Mouse (Mus musculus) ES-Bruce4 (cell line): ENCODE measurements around the gene Fam193b. TPM values are rescaled to one million over a fixed set of nuclear protein-coding genes. Genes with fewer than 3 reads are reported as not detected.

Experiments used
- H3K27ac ChIP-seq: 2 replicates; pipeline ENCODE4 v1.5.1; 2012; ENCODE audit warnings: low read length, inconsistent platforms; ENCODE audit not compliant: insufficient read depth
- H3K27me3 ChIP-seq: 2 replicates; pipeline ENCODE4 v1.6.1; 2012; ENCODE audit warnings: mild to moderate bottlenecking, low read length, inconsistent platforms; ENCODE audit not compliant: control insufficient read depth, poor library complexity, insufficient read depth, severe bottlenecking
- H3K36me3 ChIP-seq: 2 replicates; pipeline ENCODE4 v1.6.1; 2012; ENCODE audit warnings: inconsistent platforms, mild to moderate bottlenecking, low read length, moderate library complexity; ENCODE audit not compliant: control insufficient read depth, poor library complexity, insufficient read depth, severe bottlenecking
- H3K4me1 ChIP-seq: one replicate; pipeline ENCODE4 v1.8.1; 2011; ENCODE audit warnings: low read length; ENCODE audit not compliant: control insufficient read depth, insufficient read depth
- H3K4me3 ChIP-seq: 2 replicates; pipeline ENCODE4 v1.5.1; 2011; ENCODE audit warnings: low read depth, mild to moderate bottlenecking, low read length
- H3K9ac ChIP-seq: 2 replicates; pipeline ENCODE4 v1.6.1; 2012; ENCODE audit warnings: low read depth, mild to moderate bottlenecking, inconsistent platforms; ENCODE audit not compliant: poor library complexity, severe bottlenecking
- H3K9me3 ChIP-seq: replicated peaks from 2 replicates; pipeline ENCODE4 v1.6.1; 2012; ENCODE audit warnings: mild to moderate bottlenecking, low read length, inconsistent platforms; ENCODE audit not compliant: control insufficient read depth, poor library complexity, insufficient read depth, severe bottlenecking
- CTCF ChIP-seq: IDR thresholded peaks from one replicate; pipeline ENCODE4 v1.8.1; 2011; ENCODE audit warnings: low read depth, low read length
- EP300 ChIP-seq: IDR thresholded peaks from 2 replicates; pipeline ENCODE4 v1.6.1; 2011; ENCODE audit warnings: low read depth, low read length; ENCODE audit not compliant: insufficient read depth
- POLR2A ChIP-seq: IDR thresholded peaks from one replicate; pipeline ENCODE4 v1.8.1; 2011; ENCODE audit warnings: low read length; ENCODE audit not compliant: insufficient read depth
- polyA plus RNA-seq: library from polyadenylated mRNA; stranded (reverse); fragments of >200 nt; gene quantifications from 2 replicates; pipeline ENCODE4 v1.2.4, GENCODE M21; 2011; ENCODE audit warnings: low read depth; ENCODE audit not compliant: missing spikeins, insufficient read depth, insufficient read length

The Fam193b gene
- polyA plus RNA-seq, 1 experiment = 41.8 TPM

DNA sequence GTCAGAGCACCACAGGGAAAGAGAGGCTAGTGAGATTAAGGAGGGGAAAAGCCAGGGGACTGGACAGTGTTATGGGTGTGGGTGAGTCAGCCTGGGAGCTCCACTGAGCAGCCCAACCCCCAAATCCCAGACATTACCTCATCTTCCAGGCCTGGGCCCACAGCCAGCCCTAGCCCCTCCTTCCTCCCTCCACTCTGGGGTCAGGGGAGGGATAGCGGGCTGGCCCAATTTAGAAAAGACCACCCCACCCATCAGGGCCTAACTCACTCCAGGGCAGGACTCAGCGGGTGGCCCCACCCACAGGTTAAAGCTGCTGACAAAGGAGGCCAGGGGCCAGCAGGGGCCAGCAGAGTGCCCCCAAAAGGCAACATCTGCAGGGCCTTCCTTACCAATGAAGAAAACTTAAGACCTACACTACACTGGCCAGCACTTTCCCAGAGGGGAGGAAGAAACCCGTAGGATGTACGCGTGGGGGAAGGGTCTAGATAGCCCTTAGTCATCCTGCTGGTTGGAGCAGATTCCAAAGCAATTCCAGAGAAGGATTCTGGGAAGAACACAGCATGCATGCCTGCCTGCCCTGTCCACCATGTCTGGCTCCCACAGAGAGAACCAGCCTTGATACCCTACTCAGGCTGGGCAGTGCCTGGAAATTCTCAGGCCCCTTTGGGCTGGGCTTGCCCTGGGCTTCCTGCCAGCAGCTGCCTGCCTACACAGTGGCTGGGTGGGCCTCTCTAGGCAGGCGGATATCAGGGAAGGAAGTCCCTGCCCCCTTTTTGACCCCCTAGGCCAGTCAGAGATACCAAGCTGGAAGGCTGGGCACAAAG, 60.0 kb downstream of the Fam193b start:
- Histone ChIP-seq H3K27me3 (no peaks in the 10 kb centered on the region), H3K27ac (peak overlapping the region; percentile 67), H3K9me3 (no peaks in the 10 kb centered on the region), H3K36me3 (peaks cover 4% of the 10 kb centered on the region; the same call in 1 of the 2 replicates), H3K9ac (peak overlapping the region; percentile 18), H3K4me1 (peaks cover 11% of the 10 kb centered on the region), H3K4me3 (no peak overlapping the region)
- TF ChIP-seq CTCF = peak; percentile 20
- no peak for TF ChIP-seq POLR2A

DNA sequence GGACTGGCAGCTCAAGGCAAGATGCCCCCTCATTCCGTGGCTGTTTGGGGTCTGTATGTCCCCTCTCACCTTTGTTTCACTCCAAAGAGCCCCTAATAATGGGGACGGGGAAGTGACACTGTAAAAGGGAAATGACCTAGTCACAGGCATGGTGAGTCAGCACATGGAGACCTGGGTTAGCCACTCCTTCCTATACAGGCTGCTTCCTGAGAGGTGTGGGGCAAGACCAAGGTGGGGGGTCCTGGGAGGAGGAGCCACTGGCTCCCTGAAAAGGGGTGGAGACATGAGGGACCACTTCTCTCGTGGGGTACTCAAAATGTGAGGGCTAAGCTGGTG, 60.6 kb downstream of the Fam193b start:
- TF ChIP-seq POLR2A = no peak
- TF ChIP-seq EP300 = 0 out of 2 replicates have a peak, but pooled peaks have one; percentile 20
- peak overlapping the region; percentile 67 for H3K27ac ChIP-seq

DNA sequence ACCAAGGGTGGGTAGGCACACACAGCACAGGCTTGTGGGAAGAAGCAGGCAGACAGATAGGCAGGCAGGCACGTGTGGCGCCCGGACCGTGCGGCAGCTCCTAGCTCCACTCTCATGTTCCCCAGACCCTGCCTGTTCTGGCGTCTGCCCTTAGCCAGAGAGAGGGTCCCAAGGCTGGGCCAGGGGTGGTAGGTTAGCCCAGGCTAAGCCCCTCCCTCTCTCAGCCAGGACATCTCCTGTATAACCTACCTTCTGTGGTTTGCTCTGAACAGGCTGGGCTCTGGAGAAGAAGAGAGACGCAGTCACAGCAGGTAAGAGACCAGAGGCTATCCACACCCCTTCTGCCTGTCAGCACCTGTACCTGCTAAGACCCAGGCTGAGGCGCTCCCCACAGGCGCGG, 62.4 kb downstream of the Fam193b start:
- TF ChIP-seq EP300 = no peak
- Histone ChIP-seq H3K4me1 (peaks cover 11% of the 10 kb centered on the region), H3K9me3 (no peaks in the 10 kb centered on the region), H3K27me3 (no peaks in the 10 kb centered on the region), H3K36me3 (peaks cover 15% of the 10 kb centered on the region), H3K9ac (no peak overlapping the region), H3K27ac (no peak overlapping the region), H3K4me3 (peak overlapping the region; percentile 28; the same call in 1 of the 2 replicates)

More for the DNA sequence above, 60.6 kb downstream of the Fam193b start:
- Histone ChIP-seq H3K9me3 (no peaks in the 10 kb centered on the region), H3K36me3 (peaks cover 6% of the 10 kb centered on the region; the same call in 1 of the 2 replicates), H3K4me1 (peaks cover 11% of the 10 kb centered on the region), H3K4me3 (no peak overlapping the region), H3K27me3 (no peaks in the 10 kb centered on the region), H3K9ac (peak overlapping the region; percentile 18; the same call in 1 of the 2 replicates)

DNA sequence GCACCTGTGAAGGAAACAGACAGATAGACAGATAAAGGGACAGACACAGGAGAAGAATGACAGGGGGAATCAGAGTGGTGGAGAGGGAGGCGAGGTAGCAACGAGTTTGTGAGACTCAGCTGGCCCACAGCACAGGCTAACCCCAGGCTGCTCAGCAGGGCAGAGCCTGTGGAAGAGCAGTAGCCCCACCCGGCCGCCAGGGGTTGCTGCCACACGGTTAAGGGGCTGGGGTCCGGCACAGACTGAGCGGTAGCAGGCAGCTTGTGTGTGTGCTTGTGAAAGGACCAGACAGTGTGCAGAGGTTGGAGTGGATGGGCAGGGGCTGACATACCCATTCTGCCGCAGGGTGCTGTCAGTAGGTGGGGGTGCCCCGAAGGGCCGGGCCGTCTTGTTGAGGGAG, 63.0 kb downstream of the Fam193b start:
- Histone ChIP-seq H3K4me3 (no peak overlapping the region), H3K36me3 (peaks cover 20% of the 10 kb centered on the region), H3K9ac (no peak overlapping the region), H3K27ac (no peak overlapping the region), H3K4me1 (peaks cover 11% of the 10 kb centered on the region), H3K27me3 (no peaks in the 10 kb centered on the region), H3K9me3 (no peaks in the 10 kb centered on the region)
- TF ChIP-seq EP300 = no peak
- TF ChIP-seq CTCF = peak; percentile 60

DNA sequence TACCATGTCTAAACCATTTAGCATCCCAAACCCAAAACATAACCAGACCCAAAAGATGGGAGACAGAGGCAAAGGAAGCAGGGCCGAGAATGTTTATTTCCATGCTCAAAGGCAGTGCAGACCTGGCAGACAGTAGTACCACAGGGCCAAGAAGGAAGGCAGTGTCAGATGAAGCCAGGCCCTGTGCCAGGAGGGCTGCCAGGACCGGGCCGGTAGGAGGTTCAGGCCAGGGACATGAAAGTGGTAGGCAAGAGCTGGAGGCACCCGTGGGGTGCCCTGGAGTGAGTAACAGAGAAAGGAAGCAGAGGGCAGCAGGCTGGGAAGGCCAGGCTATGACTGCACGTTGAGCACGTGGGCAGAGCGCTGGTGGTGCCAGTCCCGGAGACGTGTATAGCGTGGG, 64.2 kb downstream of the Fam193b start:
- no peak overlapping the region for H3K9ac ChIP-seq
- H3K4me3 ChIP-seq = no peak overlapping the region
- no peak overlapping the region for H3K27ac ChIP-seq
- H3K9me3 ChIP-seq = no peaks in the 10 kb centered on the region
- TF ChIP-seq CTCF (no peak), POLR2A (no peak)
- peaks cover 6% of the 10 kb centered on the region for H3K4me1 ChIP-seq
- H3K36me3 ChIP-seq = peaks cover 27% of the 10 kb centered on the region
- H3K27me3 ChIP-seq = no peaks in the 10 kb centered on the region

DNA sequence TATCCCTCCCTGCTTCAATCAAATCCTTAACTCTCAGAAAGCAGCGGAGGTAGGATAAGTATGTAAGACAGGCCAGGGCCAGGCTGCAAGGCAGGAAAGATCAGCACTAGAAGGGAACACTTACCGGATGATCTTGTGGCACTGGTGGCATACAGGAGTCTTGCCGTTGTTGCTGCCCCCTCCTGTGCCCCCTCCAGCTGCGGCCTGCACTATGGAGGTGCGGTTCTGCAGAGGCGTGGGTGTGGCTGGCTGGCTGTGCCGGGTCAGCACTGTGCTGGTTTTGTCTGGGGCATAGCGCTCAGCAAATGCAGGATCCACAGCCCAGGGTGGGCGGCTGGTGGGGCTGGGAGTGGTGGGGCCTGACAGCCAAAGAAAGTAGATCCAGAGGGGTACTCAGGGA, 65.1 kb downstream of the Fam193b start:
- no peaks in the 10 kb centered on the region for H3K27me3 ChIP-seq
- TF ChIP-seq EP300 (no peak), POLR2A (no peak), CTCF (no peak)
- H3K4me3 ChIP-seq = no peak overlapping the region
- no peaks in the 10 kb centered on the region for H3K4me1 ChIP-seq
- no peak overlapping the region for H3K27ac ChIP-seq
- H3K9me3 ChIP-seq = no peaks in the 10 kb centered on the region
- no peak overlapping the region for H3K9ac ChIP-seq
- peaks cover 27% of the 10 kb centered on the region for H3K36me3 ChIP-seq
